Mouse (Mus musculus) megakaryocyte, embryonic 14.5 days (primary cell): ENCODE results near the gene S1pr4. TPM values are rescaled to one million over a fixed set of nuclear protein-coding genes. Genes with fewer than 3 reads are reported as not detected.

Experiments used
- H3K27me3 ChIP-seq: replicated peaks from 2 replicates; pipeline ENCODE3; 2012; ENCODE audit warnings: inconsistent platforms
- H3K36me3 ChIP-seq: replicated peaks from 2 replicates; pipeline ENCODE3; 2012; ENCODE audit warnings: low read length, inconsistent platforms, mixed read lengths
- H3K4me1 ChIP-seq: 2 replicates; pipeline ENCODE4 v1.6.1; 2012; ENCODE audit warnings: inconsistent platforms
- H3K4me3 ChIP-seq: replicated peaks from 2 replicates; pipeline ENCODE3; 2012; ENCODE audit warnings: moderate library complexity, mild to moderate bottlenecking, inconsistent platforms
- H3K9me3 ChIP-seq: 2 replicates; pipeline ENCODE4 v1.6.1; 2012; ENCODE audit warnings: inconsistent platforms
- FLI1 ChIP-seq: IDR thresholded peaks from 2 replicates; pipeline ENCODE4 v1.6.1; 2012; ENCODE audit warnings: low read length, inconsistent platforms, mixed read lengths
- GATA1 ChIP-seq: IDR thresholded peaks from 3 replicates; pipeline ENCODE4 v1.6.1; 2012; ENCODE audit warnings: mixed read lengths, low read length, inconsistent platforms, borderline replicate concordance
- polyA plus RNA-seq: library from polyadenylated mRNA; stranded (reverse); fragments of >175 nt; gene quantifications from 2 replicates; pipeline ENCODE4 v1.2.3, GENCODE M21; 2012; ENCODE audit warnings: low replicate concordance; ENCODE audit not compliant: insufficient read depth

The S1pr4 gene
- 7.4 and 9.1 TPM in 2 replicates for polyA plus RNA-seq

GRCm38 (mm10) chr10:81500032-81500431, at the start of gene S1pr4:
Gene S1pr4, minus strand, starts transcription at chr10:81500132.
- peaks cover 41% of the 10 kb centered on the region for H3K36me3 ChIP-seq
- H3K4me1 ChIP-seq, result peaks cover 80% of the 10 kb centered on the region

GRCm38 (mm10) chr10:81548944-81549343, 49.0 kb upstream of the S1pr4 start:
- Histone ChIP-seq H3K4me3 (no peak overlapping the region), H3K4me1 (peaks cover 64% of the 10 kb centered on the region), H3K27me3 (no peaks in the 10 kb centered on the region), H3K36me3 (no peaks in the 10 kb centered on the region), H3K9me3 (peaks cover 4% of the 10 kb centered on the region; the same call in 1 of the 2 replicates)
- TF ChIP-seq FLI1 (no peak), GATA1 (no peak)

More at GRCm38 (mm10) chr10:81500032-81500431, at the start of gene S1pr4:
- Histone ChIP-seq H3K4me3 (peak within 1 kb of the TSS; percentile 100), H3K27me3 (no peaks in the 10 kb centered on the region), H3K9me3 (peaks cover 2% of the 10 kb centered on the region)
- TF ChIP-seq FLI1, result no peak
- no peak for TF ChIP-seq GATA1

GRCm38 (mm10) chr10:81546788-81547571, 47.0 kb upstream of the S1pr4 start:
- Histone ChIP-seq H3K4me3 (peak overlapping the region; percentile 1), H3K9me3 (no peaks in the 10 kb centered on the region), H3K36me3 (peaks cover 14% of the 10 kb centered on the region), H3K4me1 (peaks cover 79% of the 10 kb centered on the region), H3K27me3 (no peaks in the 10 kb centered on the region)
- TF ChIP-seq GATA1 (no peak), FLI1 (no peak)

- TF ChIP-seq GATA1 (no peak), FLI1 (no peak)
- Histone ChIP-seq H3K4me1 (peaks cover 79% of the 10 kb centered on the region), H3K4me3 (peak overlapping the region; percentile 38)
Measured at GRCm38 (mm10) chr10:81546332-81546731, 46.4 kb upstream of the S1pr4 start.

GRCm38 (mm10) chr10:81545161-81545747, 45.3 kb upstream of the S1pr4 start, which contains the start of gene Gna11:
Gene Gna11, minus strand, starts transcription at chr10:81545190.
- H3K9me3 ChIP-seq, result no peaks in the 10 kb centered on the region
- H3K4me1 ChIP-seq, result peaks cover 77% of the 10 kb centered on the region
- peak within 1 kb of the TSS; percentile 98 for H3K4me3 ChIP-seq
- TF ChIP-seq FLI1, result no peak
- TF ChIP-seq GATA1, result no peak
- no peaks in the 10 kb centered on the region for H3K27me3 ChIP-seq
- peaks cover 29% of the 10 kb centered on the region for H3K36me3 ChIP-seq

More at GRCm38 (mm10) chr10:81546332-81546731, 46.4 kb upstream of the S1pr4 start:
- Histone ChIP-seq H3K27me3 (no peaks in the 10 kb centered on the region), H3K36me3 (peaks cover 20% of the 10 kb centered on the region), H3K9me3 (no peaks in the 10 kb centered on the region)

- TF ChIP-seq FLI1 (no peak), GATA1 (no peak)
- Histone ChIP-seq H3K4me3 (peak overlapping the region; percentile 98), H3K9me3 (no peaks in the 10 kb centered on the region), H3K4me1 (peaks cover 77% of the 10 kb centered on the region), H3K27me3 (no peaks in the 10 kb centered on the region), H3K36me3 (peaks cover 36% of the 10 kb centered on the region)
Measured at GRCm38 (mm10) chr10:81544296-81545160, 44.6 kb upstream of the S1pr4 start.

GRCm38 (mm10) chr10:81543633-81544032, 43.7 kb upstream of the S1pr4 start:
- Histone ChIP-seq H3K4me3 (peak overlapping the region; percentile 98), H3K27me3 (no peaks in the 10 kb centered on the region), H3K36me3 (peaks cover 45% of the 10 kb centered on the region), H3K4me1 (peaks cover 79% of the 10 kb centered on the region), H3K9me3 (no peaks in the 10 kb centered on the region)
- no peak for TF ChIP-seq GATA1
- no peak for TF ChIP-seq FLI1

GRCm38 (mm10) chr10:81542727-81543460, 43.0 kb upstream of the S1pr4 start:
- Histone ChIP-seq H3K36me3 (peaks cover 50% of the 10 kb centered on the region), H3K4me3 (peak overlapping the region; percentile 98), H3K27me3 (no peaks in the 10 kb centered on the region), H3K4me1 (peaks cover 87% of the 10 kb centered on the region), H3K9me3 (no peaks in the 10 kb centered on the region)
- TF ChIP-seq FLI1 (no peak), GATA1 (no peak)

GRCm38 (mm10) chr10:81541803-81542202, 41.9 kb upstream of the S1pr4 start:
- no peak for TF ChIP-seq FLI1
- TF ChIP-seq GATA1, result no peak
- peak overlapping the region; percentile 48 for H3K4me3 ChIP-seq
- H3K4me1 ChIP-seq, result peaks cover 91% of the 10 kb centered on the region
- H3K9me3 ChIP-seq, result no peaks in the 10 kb centered on the region
- H3K36me3 ChIP-seq, result peaks cover 60% of the 10 kb centered on the region
- H3K27me3 ChIP-seq, result no peaks in the 10 kb centered on the region
